Mouse (Mus musculus) midbrain, embryonic 14.5 days (tissue): ENCODE measurements around the gene Sidt2. TPM values are rescaled to one million over a fixed set of nuclear protein-coding genes. Genes with fewer than 3 reads are reported as not detected.

ENCODE experiments used
- ATAC-seq: fragments of 200-750 bp; cut with Nextera tagmentation; 2 replicates; pipeline ENCODE4 v1.8.0; 2017; ENCODE audit warnings: moderate number of reproducible peaks, moderate library complexity; ENCODE audit not compliant: low FRiP score, low TSS enrichment
- DNase-seq: peaks from one replicate; pipeline ENCODE4 v3.0.0-alpha.2; 2015
- H3K27ac ChIP-seq: fragments of 300-500 bp; sonication (generic); replicated peaks from 2 replicates; pipeline ENCODE4 v1.5.1; 2014; ENCODE audit warnings: mild to moderate bottlenecking, low read depth, low read length, moderate library complexity
- H3K27me3 ChIP-seq: fragments of 300-500 bp; sonication (generic); 2 replicates; pipeline ENCODE4 v1.6.1; 2014; ENCODE audit warnings: low read length, control low read depth, mixed read lengths; ENCODE audit not compliant: control insufficient read depth, insufficient read depth
- H3K36me3 ChIP-seq: fragments of 300-500 bp; sonication (generic); 2 replicates; pipeline ENCODE4 v1.6.1; 2014; ENCODE audit warnings: low read length, control low read depth; ENCODE audit not compliant: control insufficient read depth, insufficient read depth
- H3K4me1 ChIP-seq: fragments of 300-500 bp; sonication (generic); 2 replicates; pipeline ENCODE4 v1.6.1; 2014; ENCODE audit warnings: mild to moderate bottlenecking, antibody characterized with exemption, low read length, control low read depth; ENCODE audit not compliant: control insufficient read depth, insufficient read depth
- H3K4me2 ChIP-seq: fragments of 300-500 bp; sonication (generic); 2 replicates; pipeline ENCODE4 v1.6.1; 2014; ENCODE audit warnings: mild to moderate bottlenecking, low read length, moderate library complexity
- H3K4me3 ChIP-seq: fragments of 300-500 bp; sonication (generic); replicated peaks from 2 replicates; pipeline ENCODE4 v1.5.1; 2014; ENCODE audit warnings: low read depth, low read length
- H3K9ac ChIP-seq: fragments of 300-500 bp; sonication (generic); replicated peaks from 2 replicates; pipeline ENCODE4 v1.6.1; 2014; ENCODE audit warnings: mild to moderate bottlenecking, low read length, moderate library complexity
- H3K9me3 ChIP-seq: fragments of 300-500 bp; sonication (generic); 2 replicates; pipeline ENCODE4 v1.6.1; 2016; ENCODE audit warnings: low read length, control low read depth, mixed read lengths; ENCODE audit not compliant: control insufficient read depth
- WGBS: fragments of 180-500 bp; shearing (Covaris S2); extraction: QIAGEN DNeasy Blood & Tissue Kit; methylation state at CpG from one replicate; pipeline ENCODE4 v1.1.7; 2014; 5-methylcytosine and 5-hydroxymethylcytosine counted together
- polyA plus RNA-seq: library from polyadenylated mRNA; unstranded; fragments of >200 nt; fragmentation: Nextera tagmentation; extraction: Ambion mirVana; gene quantifications from 2 replicates; pipeline ENCODE4 v1.2.1, GENCODE M21; 2014

The Sidt2 gene
- 40.3 and 40.5 TPM in 2 replicates for polyA plus RNA-seq

- DNase-seq, result peak; percentile 96
- Histone ChIP-seq H3K4me2 (peak within 1 kb of the TSS; percentile 93), H3K36me3 (peaks cover 18% of the 10 kb centered on the region), H3K4me1 (peaks cover 18% of the 10 kb centered on the region), H3K9me3 (no peaks in the 10 kb centered on the region), H3K27me3 (no peaks in the 10 kb centered on the region), H3K27ac (peak within 1 kb of the TSS; percentile 77), H3K4me3 (peak within 1 kb of the TSS; percentile 86), H3K9ac (peak within 1 kb of the TSS; percentile 86)
- ATAC-seq, result peak; percentile 94
- 1% methylated on average over 48 of the region's 48 CpGs for WGBS
Measured at GRCm38 (mm10) chr9:45955107-45955963, at the start of gene Sidt2. Sidt2 (minus strand) TSS chr9:45955258.

- Histone ChIP-seq H3K4me3 (no peak overlapping the region), H3K27ac (no peak overlapping the region), H3K36me3 (no peaks in the 10 kb centered on the region), H3K9ac (no peak overlapping the region), H3K4me2 (no peak overlapping the region), H3K9me3 (no peaks in the 10 kb centered on the region), H3K4me1 (no peaks in the 10 kb centered on the region), H3K27me3 (no peaks in the 10 kb centered on the region)
- WGBS, result 65% methylated on average over 3 of the region's 3 CpGs
- DNase-seq (no peak), ATAC-seq (no peak)
Measured at GRCm38 (mm10) chr9:46004529-46004928, 49.5 kb upstream of the Sidt2 start.

GRCm38 (mm10) chr9:46003729-46004128 lies 48.7 kb upstream of the Sidt2 start:
- 11% methylated on average over 7 of the region's 7 CpGs for WGBS
- Histone ChIP-seq H3K4me1 (no peaks in the 10 kb centered on the region), H3K36me3 (no peaks in the 10 kb centered on the region), H3K27ac (no peak overlapping the region), H3K4me2 (no peak overlapping the region), H3K9me3 (no peaks in the 10 kb centered on the region), H3K27me3 (no peaks in the 10 kb centered on the region), H3K4me3 (no peak overlapping the region), H3K9ac (no peak overlapping the region)
- ATAC-seq (no peak), DNase-seq (peak; percentile 91)

DNA sequence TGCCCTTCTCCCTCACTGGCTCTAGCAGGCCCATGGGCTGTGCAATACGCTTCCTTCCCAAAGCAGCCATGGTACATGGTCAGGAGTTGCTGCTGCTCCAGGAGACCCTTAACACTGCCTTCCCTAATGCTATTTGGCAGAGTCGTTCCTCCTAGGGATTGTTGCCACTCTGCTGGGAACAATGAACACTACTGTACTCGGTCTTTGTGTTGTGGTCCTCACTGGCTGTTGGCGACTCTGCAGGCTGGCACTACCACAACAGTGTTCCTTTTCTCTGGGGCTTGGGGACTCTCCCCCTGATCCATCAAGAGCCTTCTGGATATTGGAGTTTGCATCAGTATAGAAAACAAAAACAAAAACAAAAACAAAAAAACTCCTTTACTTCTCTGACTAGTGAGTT lies 44.0 kb upstream of the Sidt2 start:
- Histone ChIP-seq H3K9me3 (no peaks in the 10 kb centered on the region), H3K4me3 (no peak overlapping the region), H3K9ac (no peak overlapping the region), H3K36me3 (no peaks in the 10 kb centered on the region), H3K27ac (no peak overlapping the region), H3K4me2 (no peak overlapping the region), H3K4me1 (no peaks in the 10 kb centered on the region), H3K27me3 (no peaks in the 10 kb centered on the region)
- DNase-seq (no peak), ATAC-seq (no peak)
- WGBS, result 74% methylated on average over 4 of the region's 4 CpGs

DNA sequence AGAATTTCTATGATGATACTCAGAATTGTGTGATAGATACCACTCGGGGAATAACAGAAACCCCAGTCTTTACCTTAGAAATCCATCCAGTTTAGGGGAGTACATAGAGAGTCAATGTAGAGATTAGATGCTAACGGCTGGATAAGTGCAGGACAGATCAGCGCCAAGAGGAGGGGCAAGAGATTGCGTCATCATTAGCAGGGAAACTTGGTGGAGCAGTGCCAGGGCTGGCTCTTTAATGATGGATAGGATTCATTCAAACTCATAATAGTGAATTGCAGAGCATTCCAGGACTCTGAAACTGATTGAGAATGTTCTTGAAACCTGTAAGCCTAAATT lies 30.1 kb upstream of the Sidt2 start:
- H3K36me3 ChIP-seq, result no peaks in the 10 kb centered on the region
- under 1% methylated on average over 4 of the region's 4 CpGs for WGBS
- peak overlapping the region; percentile 74 for H3K4me2 ChIP-seq
- H3K9me3 ChIP-seq, result no peaks in the 10 kb centered on the region
- peak overlapping the region; percentile 95 for H3K9ac ChIP-seq
- H3K4me1 ChIP-seq, result peaks cover 20% of the 10 kb centered on the region
- peak; percentile 79 for DNase-seq
- peak; percentile 56 for ATAC-seq
- peak overlapping the region; percentile 98 for H3K4me3 ChIP-seq
- no peaks in the 10 kb centered on the region for H3K27me3 ChIP-seq
- H3K27ac ChIP-seq, result peak overlapping the region; percentile 97

DNA sequence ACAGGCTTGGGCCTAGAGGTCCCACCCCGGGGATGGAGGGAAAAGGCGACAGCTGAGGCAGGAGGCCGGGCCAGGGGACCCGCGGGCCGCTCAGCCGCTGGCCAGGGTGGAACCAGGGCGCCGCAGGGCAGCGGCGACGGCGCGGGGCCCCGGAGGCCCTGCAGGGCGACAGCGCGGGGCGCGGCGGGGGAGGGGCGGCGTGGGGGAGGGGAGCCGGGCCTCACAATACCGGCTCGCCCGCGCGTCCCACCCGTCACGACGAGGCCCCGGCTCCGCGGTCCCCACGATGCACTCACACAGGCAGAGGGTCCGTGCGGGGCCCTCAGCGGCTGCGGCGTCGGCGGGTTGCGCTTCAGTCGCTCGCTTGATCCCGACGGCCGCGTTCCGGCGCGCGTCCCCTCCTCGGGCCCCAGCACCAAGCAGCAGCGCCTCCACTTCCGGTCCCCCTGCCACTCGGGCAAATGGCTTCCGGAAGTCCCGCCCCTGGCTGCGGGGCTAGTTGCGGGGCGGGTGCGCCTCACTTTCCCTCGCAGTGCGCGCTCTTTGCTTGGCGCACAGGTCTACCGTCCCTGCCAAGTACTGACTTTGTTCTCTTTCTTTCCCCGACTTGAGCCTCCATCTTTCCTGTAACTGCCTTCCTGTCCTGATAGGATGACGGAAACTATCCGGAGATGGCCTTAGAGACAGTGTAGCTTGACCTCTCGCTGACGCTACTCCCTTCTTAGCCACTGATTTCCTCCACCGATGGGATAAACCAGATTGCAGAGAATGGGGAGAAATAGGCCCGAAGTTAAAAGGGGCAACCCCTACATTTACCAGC lies 29.6 kb upstream of the Sidt2 start:
- Histone ChIP-seq H3K4me1 (peaks cover 25% of the 10 kb centered on the region), H3K27ac (peak overlapping the region; percentile 97), H3K36me3 (no peaks in the 10 kb centered on the region), H3K4me3 (peak overlapping the region; percentile 98), H3K4me2 (peak overlapping the region; percentile 74), H3K27me3 (no peaks in the 10 kb centered on the region), H3K9me3 (no peaks in the 10 kb centered on the region), H3K9ac (peak overlapping the region; percentile 95)
- ATAC-seq (peak; percentile 91), DNase-seq (peak; percentile 98)
- under 1% methylated on average over 73 of the region's 76 CpGs for WGBS

- Histone ChIP-seq H3K36me3 (no peaks in the 10 kb centered on the region), H3K4me1 (peaks cover 25% of the 10 kb centered on the region), H3K4me2 (peak overlapping the region; percentile 74), H3K27me3 (no peaks in the 10 kb centered on the region), H3K9me3 (no peaks in the 10 kb centered on the region), H3K4me3 (peak overlapping the region; percentile 98), H3K9ac (peak overlapping the region; percentile 95), H3K27ac (peak overlapping the region; percentile 97)
- ATAC-seq, result no peak
- under 1% methylated on average over 23 of the region's 23 CpGs for WGBS
- peak; percentile 56 for DNase-seq
Measured at GRCm38 (mm10) chr9:45983676-45984408, 28.8 kb upstream of the Sidt2 start.

- Histone ChIP-seq H3K4me2 (no peak overlapping the region), H3K36me3 (no peaks in the 10 kb centered on the region), H3K4me1 (peaks cover 25% of the 10 kb centered on the region), H3K27me3 (no peaks in the 10 kb centered on the region), H3K9me3 (no peaks in the 10 kb centered on the region), H3K9ac (no peak overlapping the region), H3K27ac (no peak overlapping the region), H3K4me3 (no peak overlapping the region)
- DNase-seq (no peak), ATAC-seq (no peak)
Measured at GRCm38 (mm10) chr9:45981331-45981730, 26.3 kb upstream of the Sidt2 start.
